Mouse (Mus musculus) frontal cortex, postnatal 14 days (tissue): Measurements from ENCODE around the gene Ccdc80.

Experiments
- DNase-seq, 2 experiments: peaks; one replicate each; pipeline ENCODE4 v3.0.0; 2022; ENCODE audit warnings: low spot score in 2 of 2

Gene Ccdc80

DNA sequence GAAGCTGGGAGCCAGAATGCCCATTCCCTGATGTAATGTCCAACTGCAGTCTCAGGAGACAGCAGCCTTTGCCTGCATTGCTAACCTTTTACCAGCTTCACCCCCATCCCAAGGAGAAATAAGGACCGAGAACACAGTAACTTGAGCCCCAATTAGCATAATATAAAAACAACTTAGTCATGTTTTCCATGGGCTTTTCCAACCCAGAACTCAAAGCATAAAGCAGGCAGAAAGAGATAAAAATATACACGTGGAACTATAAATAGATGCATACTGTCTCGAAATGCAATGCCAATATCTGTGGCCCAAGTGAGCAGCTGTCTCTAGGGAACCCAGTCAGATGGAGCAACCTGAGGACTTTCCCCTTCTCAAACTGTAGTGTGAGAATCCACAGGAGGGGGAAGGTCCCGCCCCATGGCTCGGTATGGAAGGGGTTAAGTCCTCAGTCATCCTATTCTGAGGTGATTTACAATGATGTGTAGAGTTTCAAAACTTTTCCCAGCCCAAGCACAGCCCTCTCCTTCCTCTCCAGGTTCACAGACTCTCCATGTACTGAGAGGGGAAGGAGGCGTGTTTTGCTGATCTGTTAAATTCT, at the start of gene Ccdc80:
Gene Ccdc80 (plus strand): TSS at position 266 of the 595 bp plus-strand sequence.
- no peak for DNase-seq

DNA sequence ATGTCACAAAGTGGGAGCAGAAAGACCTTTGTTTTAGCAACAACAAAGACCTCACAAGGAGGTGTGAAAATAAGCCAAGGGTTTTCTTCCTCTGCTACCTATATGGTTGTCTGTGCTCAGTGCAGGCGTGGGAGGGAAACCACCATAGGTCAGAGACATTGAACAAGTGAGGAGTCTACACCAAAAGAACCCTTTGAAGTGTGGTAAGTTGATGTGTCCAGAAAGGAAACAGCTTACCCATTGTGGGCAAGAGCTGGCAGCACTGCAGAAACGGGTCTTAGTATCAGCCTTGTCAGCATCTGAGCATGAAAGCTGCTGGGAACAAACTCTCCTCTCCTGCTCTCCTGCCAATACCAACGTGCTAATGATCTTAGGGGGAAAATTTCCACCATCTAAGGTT, 48.4 kb upstream of the Ccdc80 start:
- DNase-seq: no peak

DNA sequence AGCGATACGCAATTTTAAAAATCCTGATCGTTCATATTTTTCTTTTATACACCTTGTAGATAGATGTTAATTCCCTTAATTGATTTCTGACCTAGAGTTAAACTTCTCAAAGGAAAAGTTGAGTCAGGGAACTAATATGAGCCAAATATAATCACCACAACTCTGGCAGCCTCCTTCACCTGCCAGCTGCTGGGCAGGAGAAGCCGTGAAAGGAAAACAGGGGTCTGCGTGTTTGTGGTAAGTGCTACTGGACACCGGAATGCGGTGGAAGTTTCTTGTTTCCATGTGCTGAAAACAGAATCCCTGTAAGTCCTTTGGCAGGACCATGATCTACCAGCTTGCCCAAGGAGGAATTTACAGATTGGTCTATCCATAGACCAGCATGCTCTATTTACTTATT, 36.0 kb upstream of the Ccdc80 start:
- DNase-seq: no peak

DNA sequence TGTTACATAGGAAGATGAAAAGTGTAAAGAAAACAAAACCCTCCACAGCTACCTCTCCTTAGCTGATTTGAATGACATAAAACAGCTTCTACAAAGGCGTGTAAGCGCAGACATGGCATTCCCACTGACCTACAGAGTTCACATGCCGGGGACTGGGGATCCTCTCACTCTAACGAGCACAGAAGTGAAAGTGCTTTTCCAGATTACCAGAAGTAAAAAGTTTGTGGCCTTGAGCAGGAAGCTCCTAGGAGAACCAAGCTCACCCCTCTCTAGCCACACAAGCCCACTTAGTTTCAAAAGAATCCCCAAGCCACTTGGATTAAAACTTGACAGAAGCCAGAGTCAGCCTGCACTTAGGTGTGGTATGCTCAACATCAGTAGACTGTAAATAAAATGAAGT, 35.3 kb upstream of the Ccdc80 start:
- DNase-seq: no peak

DNA sequence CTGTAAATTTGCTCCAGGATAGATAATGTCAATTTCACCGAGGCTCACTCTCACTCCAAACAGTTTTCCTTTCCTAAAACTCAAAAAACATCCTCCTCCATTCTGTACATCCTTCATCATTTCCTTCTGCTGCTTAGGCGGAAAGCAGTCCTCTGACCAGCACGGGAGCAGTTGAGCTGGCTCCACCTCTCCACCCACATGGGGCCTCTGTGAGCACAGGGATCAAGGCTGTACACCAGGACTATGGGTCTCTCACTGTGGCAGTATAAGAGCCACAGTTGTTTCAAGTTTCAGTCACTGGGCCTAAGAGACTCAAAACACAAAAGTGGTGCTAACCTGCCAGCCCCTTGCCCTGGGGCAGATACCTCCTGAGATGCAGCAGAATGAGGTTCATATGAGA, 32.1 kb upstream of the Ccdc80 start:
- DNase-seq: no peak

DNA sequence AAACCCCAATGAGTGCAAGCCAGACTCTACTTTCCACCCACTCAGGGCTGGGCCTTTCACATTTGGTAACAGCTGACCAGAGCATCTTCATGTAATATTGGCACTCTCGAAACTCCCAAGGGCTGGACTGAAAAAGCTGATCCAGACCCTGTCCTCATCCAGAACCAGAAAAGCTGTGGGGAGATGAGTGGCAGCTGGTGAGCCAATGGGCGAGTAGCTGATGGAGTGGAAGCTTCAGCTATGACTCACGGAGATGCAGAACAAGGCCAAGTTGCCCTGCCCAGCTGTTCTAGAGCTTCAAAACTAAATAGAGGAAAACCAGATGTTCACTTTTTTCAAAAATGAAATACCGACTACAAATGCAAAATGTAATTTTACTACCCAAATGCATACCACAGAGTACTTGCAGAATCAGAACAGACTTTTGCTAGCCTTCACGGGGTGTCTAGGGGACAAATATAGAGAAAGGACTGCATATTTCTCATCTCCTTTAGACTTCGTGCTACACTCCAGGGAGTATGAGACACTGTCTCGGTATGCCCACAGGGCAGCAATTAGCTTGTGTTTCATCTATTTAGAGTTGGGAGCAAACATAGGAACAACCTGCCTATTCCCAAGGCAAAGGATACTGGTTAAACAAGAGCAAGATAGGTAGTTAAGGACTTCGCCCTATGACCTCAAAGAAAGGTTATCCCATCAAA, 22.7 kb upstream of the Ccdc80 start:
- DNase-seq: no peak

DNA sequence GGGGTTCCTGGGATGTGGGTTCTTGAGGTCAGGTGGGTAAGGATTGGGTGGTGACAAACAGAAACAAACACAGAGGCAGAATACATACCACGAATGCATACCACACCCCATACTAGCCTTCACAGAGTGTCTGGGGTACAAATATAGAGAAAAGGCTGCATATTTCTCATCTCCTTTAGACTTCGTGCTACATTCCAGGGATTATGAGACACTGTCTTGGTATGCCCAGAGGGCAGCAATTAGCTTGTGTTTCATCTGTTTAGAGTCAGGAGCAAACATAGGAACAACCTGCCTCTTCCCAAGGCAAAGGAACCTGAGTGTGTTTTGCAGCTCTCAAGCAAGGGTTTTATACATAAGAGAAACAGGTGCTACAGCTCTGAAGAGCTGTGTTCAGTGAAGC, 21.8 kb upstream of the Ccdc80 start:
- no peak for DNase-seq

DNA sequence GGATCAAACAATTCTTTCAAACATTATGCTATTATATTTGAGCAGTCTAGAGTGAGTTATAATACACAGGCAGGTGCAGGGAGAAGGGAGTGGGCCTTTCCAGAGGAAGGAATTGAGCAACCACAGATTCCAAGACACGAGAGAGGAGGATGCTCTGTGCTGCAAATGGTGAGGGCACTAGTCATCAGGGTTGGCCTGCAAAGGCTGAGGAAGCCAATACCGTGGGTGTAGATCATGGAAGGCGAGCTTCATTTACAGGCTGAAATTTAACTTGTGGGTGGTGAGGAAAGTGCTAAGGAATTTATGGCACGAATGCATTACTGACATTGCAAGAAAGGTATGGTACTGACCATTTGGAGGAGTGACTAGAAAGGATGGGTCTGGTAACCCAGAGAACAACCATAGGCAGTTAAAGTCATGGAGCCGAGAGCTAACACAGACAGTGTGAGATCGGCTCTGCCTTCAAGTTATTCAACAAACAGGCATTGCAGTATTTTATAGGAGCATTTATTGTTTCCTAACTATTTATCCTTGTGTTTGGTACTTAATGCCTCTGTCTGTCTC, 15.6 kb upstream of the Ccdc80 start:
- no peak for DNase-seq

DNA sequence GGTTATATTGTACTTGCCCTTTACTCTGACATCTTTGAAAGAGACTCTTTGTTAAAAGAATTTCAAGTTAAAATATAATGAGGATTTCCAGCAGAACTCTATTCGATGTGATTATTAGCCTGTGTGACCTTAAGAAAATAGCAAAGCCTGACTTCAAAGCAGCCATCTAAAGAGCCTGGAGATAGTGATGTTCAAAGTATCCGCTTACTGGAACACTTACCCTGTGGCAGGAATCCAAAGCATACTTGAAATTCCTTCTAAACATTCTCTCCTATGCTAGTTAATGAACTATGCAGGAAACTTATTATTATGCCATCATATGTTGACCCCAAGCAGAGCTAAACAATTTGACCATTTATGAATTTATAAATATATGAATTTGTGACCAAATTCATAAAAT, 13.9 kb upstream of the Ccdc80 start:
- no peak for DNase-seq

DNA sequence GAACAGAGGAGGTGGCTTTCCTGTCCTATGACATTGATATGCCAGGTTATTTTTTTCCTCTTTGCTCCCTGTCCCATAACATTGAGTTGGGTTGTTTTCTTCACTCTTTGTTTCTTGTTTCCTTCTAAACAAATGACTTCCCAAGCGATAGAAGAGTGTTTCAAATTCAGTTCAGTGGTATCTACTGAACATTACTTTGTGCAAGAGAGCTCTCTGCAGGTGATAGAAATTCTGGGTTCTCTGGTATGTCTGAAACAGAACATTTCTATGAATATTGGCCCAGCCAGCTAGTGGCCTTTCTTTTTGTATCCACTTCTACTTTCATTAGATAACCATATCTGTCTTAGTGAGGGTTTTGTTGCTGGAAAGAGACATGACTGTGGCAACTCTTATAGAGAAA, 4.4 kb upstream of the Ccdc80 start:
- no peak for DNase-seq

DNA sequence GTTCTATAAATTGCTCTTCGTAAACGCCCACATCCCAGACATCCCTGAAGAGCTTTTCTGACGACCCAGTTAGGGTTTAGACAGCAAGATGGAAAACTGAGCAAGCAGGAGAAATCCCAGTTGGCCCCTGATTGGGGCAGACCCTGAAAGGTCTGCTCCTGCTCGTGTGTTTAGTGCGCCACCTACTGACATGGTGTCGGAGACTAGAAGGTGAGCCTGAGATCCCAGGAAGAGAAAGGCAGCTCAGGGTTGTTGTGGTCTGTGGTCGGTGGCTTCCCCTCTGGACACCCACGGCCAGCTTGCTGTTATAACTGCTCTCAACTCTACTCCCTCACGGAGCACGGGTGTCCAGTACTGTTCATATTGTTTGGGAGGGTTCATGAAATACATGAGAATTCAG, 3.2 kb upstream of the Ccdc80 start:
- DNase-seq: peak; percentile 47 to 64

DNA sequence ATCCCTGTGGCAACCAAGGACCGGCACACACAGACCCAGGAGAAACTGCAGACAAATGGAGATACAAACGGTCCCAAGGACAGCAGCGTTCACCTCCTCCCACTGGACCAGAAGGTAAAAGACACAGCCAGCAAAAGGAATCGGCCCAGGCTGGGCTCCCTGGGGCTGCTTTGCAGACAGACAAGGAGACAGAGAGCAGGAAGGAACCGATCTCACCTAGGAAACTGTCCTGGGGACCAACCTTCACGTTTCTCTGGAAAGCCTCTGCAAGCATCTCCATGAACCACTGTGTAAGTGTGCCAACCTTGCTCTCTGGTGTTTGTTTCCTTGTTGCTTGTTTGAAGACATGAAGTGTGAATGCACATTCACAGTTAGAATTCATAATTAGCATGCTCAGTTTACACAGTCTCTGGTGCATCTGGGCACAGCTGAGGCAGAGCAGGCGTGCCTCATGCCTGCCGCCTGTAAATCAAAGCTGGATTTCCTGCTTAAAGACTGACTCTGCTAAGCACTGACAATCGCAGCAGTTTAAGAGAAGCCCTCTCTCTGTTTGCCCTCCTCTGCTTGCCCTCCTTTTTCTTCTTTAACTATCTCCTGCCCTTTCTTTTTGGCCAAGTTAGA, 1.0 kb downstream of the Ccdc80 start:
- no peak for DNase-seq

DNA sequence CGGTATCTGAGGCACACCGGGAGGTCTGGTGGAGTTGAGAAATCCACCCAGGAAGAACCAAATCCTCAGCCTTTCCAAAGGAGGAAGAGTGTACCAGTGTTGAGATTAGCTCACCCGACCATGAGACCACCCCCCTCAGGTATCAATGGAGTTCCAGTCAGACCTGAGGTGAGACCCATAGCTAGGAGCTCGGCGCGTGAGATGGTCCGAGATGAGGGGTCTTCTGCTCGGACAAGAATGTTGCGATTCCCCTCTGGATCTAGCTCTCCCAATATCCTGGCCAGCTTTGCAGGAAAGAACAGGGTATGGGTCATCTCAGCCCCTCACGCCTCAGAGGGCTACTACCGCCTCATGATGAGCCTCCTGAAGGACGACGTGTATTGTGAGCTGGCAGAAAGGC, 1.8 kb downstream of the Ccdc80 start:
- DNase-seq: no peak

DNA sequence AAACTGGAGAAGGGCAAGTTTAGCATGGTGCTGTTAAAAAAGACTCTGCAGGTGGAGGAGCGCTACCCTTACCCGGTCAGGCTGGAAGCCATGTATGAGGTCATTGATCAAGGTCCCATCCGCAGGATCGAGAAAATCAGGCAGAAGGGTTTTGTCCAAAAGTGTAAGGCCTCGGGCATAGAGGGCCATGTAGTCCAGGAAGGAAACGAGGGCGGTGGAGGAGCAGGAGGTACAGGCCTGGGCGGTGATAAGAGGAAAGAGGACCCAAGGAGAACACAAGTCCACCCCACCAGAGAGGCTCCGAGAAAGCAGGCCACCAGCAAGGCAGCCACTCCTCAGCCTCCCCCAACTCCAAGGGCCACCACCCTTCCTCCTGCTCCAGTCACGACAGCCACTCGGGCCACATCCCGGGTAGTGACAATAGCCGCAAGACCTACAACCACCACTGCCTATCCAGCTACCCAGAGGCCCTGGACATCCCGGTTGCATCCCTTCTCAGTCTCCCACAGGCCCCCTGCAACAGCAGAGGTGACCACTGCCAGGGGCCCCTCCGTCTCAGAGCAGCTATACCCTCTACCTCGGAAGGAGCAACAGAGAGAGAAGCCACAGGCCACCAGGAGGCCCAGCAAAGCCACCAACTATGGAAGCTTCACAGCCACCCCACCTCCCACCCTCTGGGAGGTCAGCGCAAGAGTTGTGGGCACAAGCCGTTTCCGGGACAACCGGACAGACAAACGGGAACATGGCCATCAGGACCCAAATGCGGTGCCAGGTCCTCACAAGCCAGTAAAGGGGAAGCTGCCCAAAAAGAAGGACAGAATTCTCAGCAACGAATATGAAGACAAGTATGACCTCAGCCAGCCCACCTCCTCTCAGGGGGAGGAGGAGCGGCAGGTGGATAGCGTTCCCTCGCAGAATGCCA, 2.6 kb downstream of the Ccdc80 start:
- DNase-seq: no peak

DNA sequence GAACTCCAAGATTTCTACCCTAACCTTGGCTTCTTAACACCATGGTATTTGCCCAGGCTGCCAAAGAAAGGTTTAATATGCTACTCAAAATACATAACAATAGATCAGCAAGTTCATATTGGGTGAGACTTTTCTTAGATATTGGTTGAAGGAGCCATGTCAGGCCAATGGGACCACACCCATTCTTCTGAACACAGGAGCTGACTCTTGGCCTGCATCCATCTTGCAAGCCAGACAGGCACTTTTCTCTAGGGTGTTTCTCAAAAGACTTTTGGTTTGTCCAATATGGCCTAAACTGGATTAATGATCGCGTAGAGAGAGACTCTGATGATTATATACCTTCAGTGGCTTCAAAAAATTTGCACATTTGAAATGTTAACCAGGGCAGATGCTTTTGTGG, 4.3 kb downstream of the Ccdc80 start:
- no peak for DNase-seq

DNA sequence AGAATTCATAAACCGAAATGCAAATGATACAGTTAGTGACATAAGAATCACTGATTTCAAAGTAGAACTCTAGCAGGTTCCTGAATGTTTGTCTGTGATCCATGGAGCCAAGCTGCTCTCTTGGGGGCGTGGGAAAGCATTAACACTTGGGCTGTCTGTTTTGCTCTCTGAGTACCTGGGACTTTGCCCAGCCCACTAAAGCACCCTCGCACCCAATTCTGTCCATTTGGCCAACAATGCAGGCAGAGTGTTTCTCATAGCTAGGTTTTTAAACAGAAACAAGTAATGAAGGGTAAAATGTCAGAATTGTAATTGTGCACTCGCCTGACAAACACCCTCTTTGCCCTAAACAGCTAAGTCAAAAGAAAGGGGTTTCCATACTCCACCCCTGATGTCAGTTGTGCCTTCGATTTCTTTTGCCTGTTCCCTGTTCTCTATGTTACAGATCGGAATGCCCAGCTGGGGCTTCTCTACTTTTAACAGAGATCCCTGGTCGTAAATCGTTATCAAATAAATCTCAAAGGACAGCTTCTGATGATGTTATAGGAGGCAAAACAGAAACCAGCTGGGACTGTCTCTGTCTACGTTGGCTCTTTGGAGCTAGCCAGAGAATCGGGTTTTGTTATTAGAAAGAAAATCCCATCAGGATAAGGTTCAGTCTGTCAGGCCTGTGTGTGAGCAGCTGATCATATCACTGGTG, 5.1 kb downstream of the Ccdc80 start:
- DNase-seq: no peak

DNA sequence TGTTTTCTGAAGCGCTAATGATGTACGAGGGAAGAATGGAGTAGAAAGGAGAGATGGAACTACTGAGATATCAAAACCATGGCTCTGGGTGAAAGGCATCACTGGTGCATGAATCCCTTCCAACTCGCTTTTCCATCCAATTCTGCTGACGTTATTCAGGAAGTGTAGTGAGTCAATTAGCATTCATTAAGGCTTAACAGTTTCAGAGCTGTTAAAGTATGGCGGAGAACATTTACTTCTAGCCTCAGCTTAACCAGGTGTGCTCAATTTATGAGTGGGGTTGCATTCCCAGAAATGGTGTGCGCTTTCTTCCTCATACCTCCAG, 5.6 kb downstream of the Ccdc80 start:
- no peak for DNase-seq

DNA sequence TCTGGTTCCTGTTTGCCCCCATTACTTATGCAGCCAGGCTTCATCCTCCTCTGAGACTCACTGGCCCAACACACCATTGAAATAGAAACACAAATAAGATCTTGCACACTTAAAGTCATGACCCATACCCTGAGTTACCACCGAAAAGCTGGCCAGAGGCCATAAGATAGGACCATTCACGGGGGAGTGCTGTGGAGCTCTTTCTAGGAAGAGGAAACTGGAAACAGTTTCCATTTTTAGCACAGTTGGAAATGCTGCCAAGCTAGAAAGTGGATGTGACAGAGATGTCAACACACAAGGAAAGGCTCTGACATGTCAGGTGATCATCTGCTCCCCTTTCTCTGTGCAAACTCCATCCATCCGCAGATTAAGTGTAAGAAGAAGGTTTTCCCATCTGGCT, 7.7 kb downstream of the Ccdc80 start:
- DNase-seq: no peak

DNA sequence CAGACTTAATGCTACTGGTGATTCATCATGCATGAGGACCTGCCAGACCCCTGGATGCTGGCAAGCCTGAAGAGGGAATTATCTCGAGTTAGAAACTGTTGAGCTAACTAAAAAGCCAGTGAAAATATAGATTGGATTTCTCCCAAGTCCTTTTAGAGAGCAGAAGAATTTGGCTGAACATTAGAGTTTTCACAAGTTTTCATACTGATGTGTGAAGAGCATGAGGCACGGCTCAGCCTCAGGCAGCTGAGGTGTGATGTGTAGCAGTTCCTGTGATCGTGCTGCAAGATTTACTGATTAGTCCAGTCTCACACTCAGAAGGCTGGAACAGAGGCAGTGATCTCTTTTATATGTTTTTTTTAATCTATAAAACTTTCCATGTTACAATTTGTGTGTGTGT, 11.8 kb downstream of the Ccdc80 start:
- DNase-seq: no peak

DNA sequence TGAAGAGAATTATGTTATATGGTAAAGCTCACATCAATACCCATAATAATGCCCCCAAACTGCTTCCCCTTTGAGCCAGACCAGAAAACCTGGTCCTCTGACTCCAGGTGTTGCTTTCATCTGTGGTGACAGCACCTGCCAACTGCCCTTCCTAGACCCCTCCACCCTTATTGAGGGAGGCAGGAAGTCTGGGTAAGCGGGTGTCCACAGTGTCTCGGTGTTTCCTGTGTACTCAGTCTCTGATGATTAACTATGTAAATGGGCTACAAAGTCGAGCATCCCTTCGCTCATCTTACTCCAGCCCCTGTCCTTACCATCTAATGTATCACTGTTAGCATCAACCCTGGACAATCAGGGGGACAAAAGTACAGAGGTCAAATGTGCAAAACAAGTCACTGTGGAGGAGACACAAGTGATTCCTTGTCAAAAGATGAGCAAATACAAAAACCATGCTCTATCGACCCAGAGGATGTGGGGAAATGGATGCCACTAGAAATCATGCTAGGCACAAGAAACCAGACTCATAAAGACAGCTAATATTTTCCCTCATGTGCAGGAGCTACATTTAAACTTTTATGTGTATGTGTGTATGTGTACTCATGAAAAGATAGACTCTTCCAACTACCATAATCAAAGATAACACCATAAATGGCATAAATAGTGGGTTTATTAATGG, 15.1 kb downstream of the Ccdc80 start:
- no peak for DNase-seq

DNA sequence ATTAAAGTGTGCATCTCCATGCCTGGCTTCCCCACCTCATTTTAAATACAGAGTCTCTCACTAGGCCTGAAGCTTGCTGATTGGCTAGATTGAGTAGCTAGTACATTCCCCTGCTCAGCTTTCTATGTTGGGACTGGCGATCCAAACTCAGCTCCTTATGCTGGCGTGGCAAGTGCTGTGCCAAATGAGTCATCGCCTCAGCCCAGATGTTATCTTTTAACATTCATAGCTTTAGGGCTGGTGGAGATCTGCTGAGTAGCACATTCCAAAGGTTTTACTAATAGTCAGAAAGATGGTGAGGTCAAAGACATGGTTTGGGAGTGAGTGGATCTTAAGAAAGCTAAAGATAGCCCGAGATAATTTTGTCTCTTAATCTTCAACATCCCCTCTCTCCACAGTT, 17.3 kb downstream of the Ccdc80 start:
- DNase-seq: no peak
